Mouse (Mus musculus) G1E (cell line): Measurements from ENCODE around the gene Lap3. TPM values are rescaled to one million over a fixed set of nuclear protein-coding genes. Genes with fewer than 3 reads are reported as not detected.

Experiments used
- ATAC-seq: 2 replicates; pipeline ENCODE4 v1.8.0; 2016; ENCODE audit warnings: mild to moderate bottlenecking; ENCODE audit not compliant: insufficient number of reproducible peaks, poor library complexity, low FRiP score, severe bottlenecking; ENCODE audit errors: extremely low read depth
- DNase-seq: peaks from one replicate; pipeline ENCODE4 v3.0.0; 2012; ENCODE audit warnings: low spot score
- H3K27me3 ChIP-seq: 2 replicates; pipeline ENCODE4 v1.6.1; 2012; ENCODE audit warnings: mild to moderate bottlenecking, low read length, inconsistent platforms; ENCODE audit not compliant: insufficient read depth
- H3K36me3 ChIP-seq: replicated peaks from 2 replicates; pipeline ENCODE3; 2012; ENCODE audit warnings: mild to moderate bottlenecking, inconsistent platforms
- H3K4me1 ChIP-seq: 2 replicates; pipeline ENCODE4 v1.6.1; 2012; ENCODE audit warnings: low read depth, low read length, inconsistent platforms, mixed read lengths; ENCODE audit not compliant: insufficient read depth
- H3K4me3 ChIP-seq: 2 replicates; pipeline ENCODE4 v1.5.1; 2012; ENCODE audit warnings: low read depth, mild to moderate bottlenecking, inconsistent platforms, low read length, moderate library complexity, mixed read lengths
- H3K9me3 ChIP-seq: replicated peaks from 2 replicates; pipeline ENCODE4 v1.6.1; 2012; ENCODE audit warnings: inconsistent platforms
- CTCF ChIP-seq: IDR thresholded peaks from 2 replicates; pipeline ENCODE4 v1.5.1; 2012; ENCODE audit warnings: low read depth, low read length, inconsistent platforms, mixed read lengths
- GATA1 ChIP-seq: IDR thresholded peaks from 2 replicates; pipeline ENCODE4 v1.6.1; 2012; ENCODE audit warnings: borderline replicate concordance, low read length, inconsistent platforms, mixed read lengths
- GATA2 ChIP-seq: IDR thresholded peaks from 2 replicates; pipeline ENCODE4 v1.6.1; 2012; ENCODE audit warnings: low read depth, low read length, inconsistent platforms, borderline replicate concordance
- POLR2AphosphoS5 ChIP-seq: IDR thresholded peaks from 2 replicates; pipeline ENCODE4 v1.6.1; 2012; ENCODE audit warnings: low read depth, low read length, inconsistent platforms; ENCODE audit not compliant: insufficient replicate concordance
- TAL1 ChIP-seq: conservative IDR thresholded peaks from 2 replicates; pipeline ENCODE4 v1.6.1; 2012; ENCODE audit warnings: low read depth, low read length, inconsistent platforms, mixed read lengths
- polyA plus RNA-seq: library from polyadenylated mRNA; stranded (reverse); fragments of >175 nt; gene quantifications from 2 replicates; pipeline ENCODE4 v1.2.3, GENCODE M21; 2012
- total RNA-seq, 2 experiments: library from RNA; stranded (forward) in 1 of 2; stranded (reverse) in 1 of 2; fragments of 200-1000 nt in 1 of 2; fragments of >200 nt in 1 of 2; fragmentation: Nextera tagmentation in 1 of 2; gene quantifications; 2 replicates each; pipeline ENCODE4 v1.2.3; 2014 to 2017

Lap3 gene
- total and polyA plus RNA-seq, 3 experiments = 22.9 to 49.6 (median 47.9) TPM

DNA sequence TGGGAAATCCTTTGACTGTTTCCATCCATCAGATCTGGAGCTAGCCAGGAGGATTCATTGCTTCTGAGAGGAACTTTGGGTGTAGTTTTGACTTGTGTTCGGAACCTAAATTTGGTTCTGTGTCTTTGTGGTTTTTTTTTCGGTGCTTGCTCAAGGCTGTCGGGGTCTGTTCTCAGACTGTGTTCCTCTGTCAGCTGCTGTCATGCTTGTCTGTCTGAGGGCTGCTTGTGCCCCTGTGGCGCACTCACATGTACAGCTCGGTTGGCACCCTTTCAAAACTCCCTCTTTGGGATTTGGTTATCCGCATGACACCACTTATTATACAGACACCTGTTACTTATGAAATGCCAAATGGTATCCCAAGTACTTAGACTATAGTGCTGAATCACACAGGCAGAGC is 28.4 kb downstream of the Lap3 start:
- no peak for ATAC-seq
- H3K36me3 ChIP-seq = peaks cover 47% of the 10 kb centered on the region
- H3K4me3 ChIP-seq = peak overlapping the region; percentile 95; the same call in 1 of the 2 replicates
- TF ChIP-seq POLR2AphosphoS5 = no peak
- TF ChIP-seq GATA2 = no peak
- no peak for TF ChIP-seq CTCF
- TF ChIP-seq GATA1 = no peak
- TF ChIP-seq TAL1 = no peak
- H3K27me3 ChIP-seq = no peaks in the 10 kb centered on the region
- H3K4me1 ChIP-seq = peaks cover 22% of the 10 kb centered on the region
- DNase-seq = no peak
- H3K9me3 ChIP-seq = no peaks in the 10 kb centered on the region

DNA sequence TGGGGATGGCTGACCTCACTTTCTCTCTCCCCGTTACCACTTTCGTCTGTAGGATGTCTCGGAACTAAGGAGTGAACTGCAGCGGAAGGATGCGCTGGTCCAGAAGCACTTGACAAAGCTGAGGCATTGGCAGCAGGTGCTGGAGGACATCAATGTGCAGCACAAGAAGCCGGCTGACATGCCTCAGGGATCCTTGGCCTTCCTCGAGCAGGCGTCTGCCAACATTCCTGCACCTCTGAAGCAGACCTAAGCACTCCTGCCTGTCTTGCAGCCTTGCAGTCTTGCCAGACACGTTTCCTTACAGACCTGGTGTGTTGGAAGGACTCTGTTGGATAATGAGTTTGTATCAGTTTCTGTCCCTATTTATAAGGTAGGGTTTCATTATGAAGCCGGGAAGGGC is 31.9 kb downstream of the Lap3 start:
- Histone ChIP-seq H3K36me3 (peaks cover 80% of the 10 kb centered on the region), H3K4me1 (peaks cover 14% of the 10 kb centered on the region), H3K9me3 (no peaks in the 10 kb centered on the region), H3K4me3 (no peak overlapping the region), H3K27me3 (no peaks in the 10 kb centered on the region)
- ATAC-seq (no peak), DNase-seq (no peak)
- TF ChIP-seq GATA1 (no peak), CTCF (no peak), TAL1 (no peak), POLR2AphosphoS5 (no peak), GATA2 (no peak)

DNA sequence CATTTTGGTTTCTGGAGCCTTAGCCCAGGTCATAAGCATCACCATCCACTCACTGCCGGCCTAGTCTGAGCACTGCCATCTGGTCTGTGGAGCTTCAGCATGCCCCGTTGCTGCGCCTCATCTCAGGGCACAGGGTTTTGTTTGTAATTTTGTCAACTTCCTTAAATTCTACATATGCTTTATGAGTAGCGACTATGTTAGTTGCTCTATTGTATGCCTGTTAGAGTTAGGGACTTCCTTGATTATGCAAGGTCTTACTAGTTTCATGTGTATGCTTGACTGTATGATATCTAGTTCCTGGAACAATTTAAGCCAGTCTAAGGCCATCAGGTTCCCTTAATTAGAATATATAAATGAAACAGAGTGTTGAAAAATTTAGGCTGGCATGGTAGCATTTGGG is 33.2 kb downstream of the Lap3 start:
- Histone ChIP-seq H3K4me3 (no peak overlapping the region), H3K27me3 (no peaks in the 10 kb centered on the region), H3K9me3 (no peaks in the 10 kb centered on the region), H3K4me1 (peaks cover 11% of the 10 kb centered on the region), H3K36me3 (peaks cover 80% of the 10 kb centered on the region)
- ATAC-seq = no peak
- TF ChIP-seq POLR2AphosphoS5 = no peak
- DNase-seq = no peak

DNA sequence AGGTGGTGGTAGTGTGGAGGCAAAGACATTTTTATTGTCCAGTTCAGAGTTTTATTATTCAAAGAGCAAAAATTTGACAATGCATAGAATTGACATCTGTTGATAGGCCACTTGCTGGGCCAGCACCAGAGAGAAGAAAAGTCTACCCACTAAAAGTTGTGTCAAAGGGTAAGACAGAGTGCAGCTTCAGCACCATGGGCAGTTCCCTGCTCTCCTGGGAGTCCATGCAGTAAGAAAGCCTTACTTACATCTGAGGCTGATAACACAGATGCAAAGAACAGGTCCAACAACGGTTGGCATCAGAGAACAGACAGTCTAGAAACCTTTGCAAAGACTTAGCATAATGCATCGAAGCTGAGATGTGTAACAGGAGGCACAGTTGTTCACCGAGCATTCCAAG is 36.5 kb downstream of the Lap3 start:
- TF ChIP-seq TAL1 (no peak), CTCF (no peak), GATA1 (no peak), GATA2 (no peak)
- peak; percentile 47; the same call in 1 of the 2 replicates for ATAC-seq
- Histone ChIP-seq H3K4me1 (0 out of 2 replicates have a peak, but pooled peaks cover under 1% of the 10 kb centered on the region), H3K36me3 (peaks cover 54% of the 10 kb centered on the region), H3K4me3 (no peak overlapping the region), H3K27me3 (no peaks in the 10 kb centered on the region), H3K9me3 (no peaks in the 10 kb centered on the region)
- peak; percentile 14 for DNase-seq

DNA sequence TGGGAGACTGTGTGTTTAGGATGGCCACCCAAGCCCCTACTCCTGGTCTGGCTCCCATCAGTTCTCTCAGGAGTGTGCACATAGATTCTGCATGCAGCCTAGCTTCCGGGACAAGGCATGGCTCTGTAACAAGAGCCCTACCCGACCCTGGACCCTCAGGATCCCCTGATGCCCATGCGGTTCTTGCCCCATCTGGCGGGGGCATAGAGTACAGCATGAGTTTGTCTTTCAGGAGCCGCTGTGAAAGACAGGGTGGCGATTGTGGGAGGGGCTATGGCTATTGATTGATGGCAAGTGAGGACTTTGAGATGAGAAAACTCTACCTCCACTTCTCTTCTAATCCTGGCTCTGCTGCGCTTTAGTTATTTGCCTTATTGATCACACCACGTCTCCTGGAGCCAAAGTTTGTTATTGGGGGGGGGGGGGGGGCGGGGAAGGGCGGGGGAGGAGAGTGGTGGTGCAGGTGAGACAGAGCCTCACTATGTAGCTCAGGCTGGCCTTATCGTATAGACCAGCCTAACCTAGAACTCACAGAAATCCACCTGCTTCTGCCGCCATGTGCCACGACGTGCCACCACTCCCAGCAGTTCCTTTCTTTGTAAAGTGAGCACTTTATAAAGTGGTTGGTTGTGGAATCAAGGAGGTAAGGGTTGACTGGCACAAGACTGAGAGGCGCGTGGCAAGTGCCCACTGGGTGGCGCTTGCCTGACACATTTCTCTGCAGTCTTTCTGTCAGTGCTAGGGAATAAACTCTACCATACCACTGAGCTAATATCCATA is 41.3 kb downstream of the Lap3 start:
- Histone ChIP-seq H3K4me3 (no peak overlapping the region), H3K9me3 (no peaks in the 10 kb centered on the region), H3K4me1 (0 out of 2 replicates have a peak, but pooled peaks cover 2% of the 10 kb centered on the region), H3K27me3 (peaks cover 11% of the 10 kb centered on the region), H3K36me3 (peaks cover 7% of the 10 kb centered on the region)
- ATAC-seq (peak; percentile 47), DNase-seq (peak; percentile 25)
- TF ChIP-seq POLR2AphosphoS5 = no peak
- TF ChIP-seq CTCF = no peak
- no peak for TF ChIP-seq GATA2

- H3K4me3 ChIP-seq = no peak overlapping the region
- TF ChIP-seq TAL1 = no peak
- TF ChIP-seq POLR2AphosphoS5 = no peak
- no peak for TF ChIP-seq GATA2
- no peak for TF ChIP-seq CTCF
- no peak for DNase-seq
- peaks cover 12% of the 10 kb centered on the region for H3K27me3 ChIP-seq
- no peaks in the 10 kb centered on the region for H3K9me3 ChIP-seq
- 0 out of 2 replicates have a peak, but pooled peaks cover 2% of the 10 kb centered on the region for H3K4me1 ChIP-seq
- H3K36me3 ChIP-seq = peaks cover 2% of the 10 kb centered on the region
- ATAC-seq = no peak
Measured at GRCm38 (mm10) chr5:45535177-45535576, 42.0 kb downstream of the Lap3 start.

GRCm38 (mm10) chr5:45539502-45539901 is 46.3 kb downstream of the Lap3 start:
- peaks cover 20% of the 10 kb centered on the region for H3K27me3 ChIP-seq
- no peaks in the 10 kb centered on the region for H3K36me3 ChIP-seq
- TF ChIP-seq CTCF = 0 out of 2 replicates have a peak, but pooled peaks have one; percentile 21
- no peak for TF ChIP-seq TAL1
- no peak for TF ChIP-seq GATA1
- no peak for TF ChIP-seq GATA2
- no peaks in the 10 kb centered on the region for H3K9me3 ChIP-seq
- H3K4me1 ChIP-seq = 0 out of 2 replicates have a peak, but pooled peaks cover 2% of the 10 kb centered on the region
- ATAC-seq (no peak), DNase-seq (no peak)
- H3K4me3 ChIP-seq = no peak overlapping the region
